Mouse (Mus musculus) lung, adult 2 months (tissue): ENCODE results near the gene Arhgap24. TPM values are rescaled to one million over a fixed set of nuclear protein-coding genes. Genes with fewer than 3 reads are reported as not detected.

Experiments used
- DNase-seq: peaks from one replicate; pipeline ENCODE4 v3.0.0; 2022
- H3K4me1 ChIP-seq: fragments of 200-500 bp; 2 replicates; pipeline ENCODE4 v1.6.1; 2011; ENCODE audit warnings: low read length; ENCODE audit not compliant: control insufficient read depth, insufficient read depth
- H3K4me3 ChIP-seq: fragments of 200-500 bp; replicated peaks from 2 replicates; pipeline ENCODE3; 2011; ENCODE audit warnings: low read depth, mild to moderate bottlenecking, control low read depth, low read length; ENCODE audit errors: extremely low read depth
- CTCF ChIP-seq: fragments of 200-500 bp; IDR thresholded peaks from 2 replicates; pipeline ENCODE4 v1.5.1; 2011; ENCODE audit warnings: mild to moderate bottlenecking, low read length, control low read depth; ENCODE audit not compliant: insufficient read depth
- POLR2A ChIP-seq: fragments of 200-500 bp; IDR thresholded peaks from 2 replicates; pipeline ENCODE4 v1.6.1; 2011; ENCODE audit warnings: low read depth, mild to moderate bottlenecking, control low read depth, low read length, borderline replicate concordance; ENCODE audit errors: extremely low read depth
- WGBS: fragments of 180-500 bp; shearing (Covaris S2); methylation state at CpG from one replicate; pipeline ENCODE4 v1.1.7; 2018; 5-methylcytosine and 5-hydroxymethylcytosine counted together
- polyA plus RNA-seq: library from polyadenylated mRNA; depleted of rRNA; stranded (reverse); fragments of >200 nt; gene quantifications from 2 replicates; pipeline ENCODE4 v1.2.3, GENCODE M21; 2012

The Arhgap24 gene
- polyA plus RNA-seq, 1 experiment = 12.1 TPM

DNA sequence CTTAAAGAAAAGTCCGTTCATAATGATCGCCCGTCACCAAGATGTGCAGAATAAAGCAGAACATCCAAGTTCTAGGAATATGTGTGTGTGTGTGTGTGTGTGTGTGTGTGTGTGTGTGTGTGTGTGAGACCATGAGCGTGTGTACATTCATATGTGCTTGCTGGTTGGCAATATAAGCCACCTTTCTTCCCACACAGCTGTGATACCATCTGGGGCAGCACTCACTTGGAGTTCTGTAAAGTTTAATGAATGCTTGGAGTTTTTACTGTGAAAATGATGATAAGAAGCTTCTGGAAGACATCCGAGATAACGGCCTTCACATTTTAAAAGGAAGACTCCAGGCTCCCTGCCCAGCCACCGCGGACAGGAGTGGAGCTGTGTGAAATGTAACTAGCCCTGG, 465.4 kb downstream of the Arhgap24 start:
- no peaks in the 10 kb centered on the region for H3K4me1 ChIP-seq
- DNase-seq = no peak
- TF ChIP-seq POLR2A = no peak
- no peak for TF ChIP-seq CTCF
- no peak overlapping the region for H3K4me3 ChIP-seq
- WGBS = 70% methylated on average over 8 of the region's 8 CpGs

DNA sequence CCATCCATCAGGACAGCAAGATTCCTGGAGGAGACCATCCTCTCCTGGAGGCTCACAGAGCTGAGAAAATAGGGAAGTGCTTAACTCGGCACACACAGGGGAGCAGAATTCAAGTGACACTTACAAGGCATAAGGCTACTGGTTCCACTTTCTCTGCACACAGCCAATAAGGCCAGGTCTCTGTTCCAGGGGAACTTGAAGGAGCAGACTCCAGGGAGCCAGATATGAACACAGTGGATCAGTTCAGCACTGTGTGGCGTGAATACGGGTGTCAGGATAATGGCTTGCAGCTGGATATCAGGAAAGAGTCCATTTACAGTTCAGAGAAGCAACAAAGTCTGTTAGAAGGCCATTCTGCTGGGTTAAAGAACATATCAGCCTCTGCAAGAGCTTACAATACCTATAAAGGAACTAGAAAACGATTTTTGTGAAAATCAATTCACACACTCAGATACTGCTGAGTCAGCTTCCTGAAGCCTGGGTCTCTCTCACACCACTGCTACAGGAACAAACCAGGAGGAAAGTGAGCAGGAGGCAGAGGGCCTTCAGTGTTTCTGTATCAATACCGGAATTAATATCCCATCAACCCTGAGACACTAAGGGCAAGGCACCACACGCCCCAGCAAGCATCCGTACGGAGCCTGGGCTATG, 466.0 kb downstream of the Arhgap24 start:
- TF ChIP-seq CTCF (no peak), POLR2A (no peak)
- Histone ChIP-seq H3K4me3 (no peak overlapping the region), H3K4me1 (no peaks in the 10 kb centered on the region)
- 65% methylated on average over 8 of the region's 8 CpGs for WGBS
- no peak for DNase-seq
